Mouse (Mus musculus): ENCODE data around the gene D17Wsu92e.

- TF ChIP-seq POLR2A (IDR thresholded peaks at IDR 0.05; ENCODE audit: extremely low read depth, insufficient read depth, low read length): no peak
- no peak for TF ChIP-seq CTCF (IDR thresholded peaks at IDR 0.05; ENCODE audit: low read depth, low read length)
Measured at GRCm38 (mm10) chr17:27709650-27710049, 110.8 kb downstream of the D17Wsu92e start.
